Mouse (Mus musculus): ENCODE measurements around the gene Tomm40. TPM values are rescaled to one million over a fixed set of nuclear protein-coding genes. Genes with fewer than 3 reads are reported as not detected.
A peak's percentile ranks its signal among the peaks of the same experiment; 100 is the strongest.

Tomm40 gene
- total RNA-seq, 2 experiments from 2014 or later, result 157 to 171 TPM

GRCm38 (mm10) chr7:19745971-19746370 lies 30.7 kb upstream of the Tomm40 start:
- DNase-seq, result peak; percentile 29

GRCm38 (mm10) chr7:19744590-19745385 lies 29.6 kb upstream of the Tomm40 start:
- DNase-seq, result peak; percentile 76

- DNase-seq, result no peak
Observed at GRCm38 (mm10) chr7:19743791-19744190, 28.6 kb upstream of the Tomm40 start.

- no peak for DNase-seq
Observed at GRCm38 (mm10) chr7:19742468-19742867, 27.2 kb upstream of the Tomm40 start.

- peak; percentile 62 for DNase-seq
Observed at GRCm38 (mm10) chr7:19741329-19742031, 26.2 kb upstream of the Tomm40 start.

- DNase-seq, result peak; percentile 51
Observed at GRCm38 (mm10) chr7:19740269-19740668, 25.0 kb upstream of the Tomm40 start.

- DNase-seq, result no peak
Observed at GRCm38 (mm10) chr7:19738771-19739170, 23.5 kb upstream of the Tomm40 start.

- DNase-seq, result no peak
Observed at GRCm38 (mm10) chr7:19736389-19737057, 21.3 kb upstream of the Tomm40 start.

- DNase-seq, result no peak
Observed at GRCm38 (mm10) chr7:19734178-19734666, 19.0 kb upstream of the Tomm40 start.

GRCm38 (mm10) chr7:19726541-19726940 lies 11.3 kb upstream of the Tomm40 start:
- DNase-seq, result no peak

GRCm38 (mm10) chr7:19724167-19724566 lies 8.9 kb upstream of the Tomm40 start:
- DNase-seq, result no peak

GRCm38 (mm10) chr7:19722754-19723195 lies 7.5 kb upstream of the Tomm40 start:
- DNase-seq, result peak; percentile 70

- DNase-seq, result no peak
Observed at GRCm38 (mm10) chr7:19719200-19719599, 4.0 kb upstream of the Tomm40 start.

GRCm38 (mm10) chr7:19718297-19718952 lies 3.2 kb upstream of the Tomm40 start:
- no peak for DNase-seq

- DNase-seq, result no peak
Observed at GRCm38 (mm10) chr7:19717346-19717745, 2.1 kb upstream of the Tomm40 start.

- DNase-seq, result no peak
Observed at GRCm38 (mm10) chr7:19716822-19717221, 1.6 kb upstream of the Tomm40 start.

GRCm38 (mm10) chr7:19716055-19716682 lies 931 bp upstream of the Tomm40 start:
- no peak for DNase-seq

GRCm38 (mm10) chr7:19714836-19715235 lies 402 bp downstream of the Tomm40 start:
- DNase-seq, result no peak

- no peak for DNase-seq
Observed at GRCm38 (mm10) chr7:19713598-19713997, 1.6 kb downstream of the Tomm40 start.

- peak; percentile 37 for DNase-seq
Observed at GRCm38 (mm10) chr7:19713196-19713595, 2.0 kb downstream of the Tomm40 start.

- no peak for DNase-seq
Observed at GRCm38 (mm10) chr7:19712414-19712813, 2.8 kb downstream of the Tomm40 start.

GRCm38 (mm10) chr7:19710650-19711049 lies 4.6 kb downstream of the Tomm40 start:
- no peak for DNase-seq
